Mouse (Mus musculus) MEL (cell line): ENCODE data around the gene Pgm3. TPM values are rescaled to one million over a fixed set of nuclear protein-coding genes. Genes with fewer than 3 reads are reported as not detected.

Experiments used
- DNase-seq: peaks from one replicate; pipeline ENCODE4 v3.0.0; 2011; ENCODE audit warnings: low read depth, low spot score
- H3K27ac ChIP-seq: 2 replicates; pipeline ENCODE4 v1.5.1; 2012; ENCODE audit warnings: low read depth, mild to moderate bottlenecking, control low read depth, low read length, moderate library complexity; ENCODE audit not compliant: control insufficient read depth
- H3K27me3 ChIP-seq, 2 experiments: fragments of 150-350 bp in 1 of 2; sonication (generic) in 1 of 2; 2 replicates each; pipeline ENCODE4 v1.6.1; 2012; ENCODE audit warnings: low read length in 2 of 2, mild to moderate bottlenecking in 2 of 2, improper control_type of control experiment in 1 of 2, moderate library complexity in 1 of 2; ENCODE audit not compliant: insufficient read depth in 2 of 2, control insufficient read depth in 1 of 2
- H3K36me3 ChIP-seq, 2 experiments: 2 replicates each; pipeline ENCODE4 v1.6.1; 2012 to 2014; ENCODE audit warnings: low read length in 2 of 2, improper control_type of control experiment in 1 of 2, inconsistent platforms in 1 of 2, mild to moderate bottlenecking in 1 of 2; ENCODE audit not compliant: insufficient read depth in 2 of 2, control insufficient read depth in 1 of 2
- H3K4me1 ChIP-seq, 2 experiments: fragments of 150-350 bp in 1 of 2; sonication (generic) in 1 of 2; 2 replicates each; pipeline ENCODE4 v1.6.1; 2012; ENCODE audit warnings: low read length in 2 of 2, improper control_type of control experiment in 1 of 2, mild to moderate bottlenecking in 1 of 2; ENCODE audit not compliant: insufficient read depth in 2 of 2, control insufficient read depth in 1 of 2
- H3K4me3 ChIP-seq, 2 experiments: fragments of 150-350 bp in 1 of 2; sonication (generic) in 1 of 2; 2 replicates each; pipeline ENCODE4 v1.5.1; 2012; ENCODE audit warnings: low read depth in 2 of 2, low read length in 2 of 2, mild to moderate bottlenecking in 2 of 2, moderate library complexity in 2 of 2, control low read depth in 1 of 2, improper control_type of control experiment in 1 of 2; ENCODE audit not compliant: control insufficient read depth in 1 of 2, insufficient read depth in 1 of 2
- H3K79me2 ChIP-seq: 2 replicates; pipeline ENCODE4 v1.6.1; 2012; ENCODE audit warnings: mild to moderate bottlenecking, low read length, moderate library complexity; ENCODE audit not compliant: control insufficient read depth, poor library complexity, insufficient read depth
- H3K9ac ChIP-seq: 2 replicates; pipeline ENCODE4 v1.6.1; 2012; ENCODE audit warnings: low read depth, mild to moderate bottlenecking, control low read depth, low read length, moderate library complexity; ENCODE audit not compliant: control insufficient read depth, poor library complexity, severe bottlenecking
- H3K9me3 ChIP-seq: fragments of 150-350 bp; sonication (generic); replicated peaks from 2 replicates; pipeline ENCODE4 v1.6.1; 2012; ENCODE audit warnings: mild to moderate bottlenecking, low read length, improper control_type of control experiment, moderate library complexity; ENCODE audit not compliant: insufficient read depth
- E2F4 ChIP-seq: IDR thresholded peaks from 2 replicates; pipeline ENCODE4 v1.6.1; 2011; ENCODE audit warnings: low read depth, low read length, improper control_type of control experiment, borderline replicate concordance
- ETS1 ChIP-seq: IDR thresholded peaks from 2 replicates; pipeline ENCODE4 v1.6.1; 2012; ENCODE audit warnings: low read depth, mild to moderate bottlenecking, inconsistent platforms, low read length, improper control_type of control experiment, moderate library complexity
- GABPA ChIP-seq: IDR thresholded peaks from 2 replicates; pipeline ENCODE4 v1.6.1; 2012; ENCODE audit warnings: low read depth, mild to moderate bottlenecking, inconsistent platforms, low read length, improper control_type of control experiment, moderate library complexity
- GATA1 ChIP-seq: IDR thresholded peaks from 2 replicates; pipeline ENCODE4 v1.6.1; 2011; ENCODE audit warnings: low read depth, low read length, improper control_type of control experiment
- HCFC1 ChIP-seq: IDR thresholded peaks from 2 replicates; pipeline ENCODE4 v1.6.1; 2012; ENCODE audit warnings: low read depth, mild to moderate bottlenecking, inconsistent platforms, low read length, improper control_type of control experiment, moderate library complexity
- JUND ChIP-seq: IDR thresholded peaks from 2 replicates; pipeline ENCODE4 v1.6.1; 2011; ENCODE audit warnings: low read depth, mild to moderate bottlenecking, improper control_type of control experiment, low read length
- KAT2A ChIP-seq: conservative IDR thresholded peaks from 2 replicates; pipeline ENCODE4 v1.6.1; 2012; ENCODE audit warnings: low read depth, low read length, improper control_type of control experiment, inconsistent platforms
- MAFK ChIP-seq: IDR thresholded peaks from 2 replicates; pipeline ENCODE4 v1.6.1; 2011; ENCODE audit warnings: low read depth, mild to moderate bottlenecking, low read length, improper control_type of control experiment, borderline replicate concordance
- MAX ChIP-seq: IDR thresholded peaks from 2 replicates; pipeline ENCODE4 v1.6.1; 2011; ENCODE audit warnings: low read length, improper control_type of control experiment
- MAZ ChIP-seq: IDR thresholded peaks from 2 replicates; pipeline ENCODE4 v1.6.1; 2012; ENCODE audit warnings: low read depth, mild to moderate bottlenecking, inconsistent platforms, low read length, improper control_type of control experiment
- MXI1 ChIP-seq: IDR thresholded peaks from 2 replicates; pipeline ENCODE4 v1.6.1; 2011; ENCODE audit warnings: mild to moderate bottlenecking, low read depth, low read length, improper control_type of control experiment
- MYB ChIP-seq: IDR thresholded peaks from 2 replicates; pipeline ENCODE4 v1.6.1; 2011; ENCODE audit warnings: mild to moderate bottlenecking, low read depth, low read length, improper control_type of control experiment
- MYC ChIP-seq: IDR thresholded peaks from 2 replicates; pipeline ENCODE4 v1.6.1; 2011; ENCODE audit warnings: low read depth, mild to moderate bottlenecking, low read length, improper control_type of control experiment, moderate library complexity
- NELFE ChIP-seq: IDR thresholded peaks from 2 replicates; pipeline ENCODE4 v1.6.1; 2011; ENCODE audit warnings: low read depth, low read length, improper control_type of control experiment
- NRF1 ChIP-seq: IDR thresholded peaks from 2 replicates; pipeline ENCODE4 v1.6.1; 2014; ENCODE audit warnings: low read depth, mild to moderate bottlenecking, inconsistent platforms, low read length, improper control_type of control experiment, moderate library complexity; ENCODE audit not compliant: poor library complexity, insufficient read depth, severe bottlenecking
- POLR2A ChIP-seq, 2 experiments: IDR thresholded peaks; 2 replicates each; pipeline ENCODE4 v1.6.1; 2011 to 2012; ENCODE audit warnings: low read length in 2 of 2, mild to moderate bottlenecking in 2 of 2, control low read depth in 1 of 2, improper control_type of control experiment in 1 of 2, low read depth in 1 of 2, moderate library complexity in 1 of 2; ENCODE audit not compliant: control insufficient read depth in 1 of 2, insufficient read depth in 1 of 2, poor library complexity in 1 of 2
- POLR2AphosphoS2 ChIP-seq: IDR thresholded peaks from 2 replicates; pipeline ENCODE4 v1.6.1; 2011; ENCODE audit warnings: low read length, improper control_type of control experiment
- RCOR1 ChIP-seq: IDR thresholded peaks from 2 replicates; pipeline ENCODE4 v1.6.1; 2012; ENCODE audit warnings: low read depth, mild to moderate bottlenecking, inconsistent platforms, low read length, improper control_type of control experiment
- SIN3A ChIP-seq: IDR thresholded peaks from 2 replicates; pipeline ENCODE4 v1.6.1; 2012; ENCODE audit warnings: low read length, improper control_type of control experiment, inconsistent platforms
- TCF12 ChIP-seq: IDR thresholded peaks from 2 replicates; pipeline ENCODE4 v1.6.1; 2014; ENCODE audit warnings: low read depth, mild to moderate bottlenecking, inconsistent platforms, low read length, improper control_type of control experiment, moderate library complexity
- ZKSCAN1 ChIP-seq: IDR thresholded peaks from 2 replicates; pipeline ENCODE4 v1.6.1; 2012; ENCODE audit warnings: low read depth, mild to moderate bottlenecking, inconsistent platforms, low read length, improper control_type of control experiment, moderate library complexity
- ZNF384 ChIP-seq: IDR thresholded peaks from 2 replicates; pipeline ENCODE4 v1.6.1; 2012; ENCODE audit warnings: low read depth, mild to moderate bottlenecking, inconsistent platforms, low read length, improper control_type of control experiment
- polyA plus RNA-seq, 2 experiments: library from polyadenylated mRNA; stranded (reverse) in 1 of 2; unstranded in 1 of 2; fragments of >175 nt in 1 of 2; fragments of >200 nt in 1 of 2; gene quantifications; 2 replicates each; pipeline versions ENCODE4 v1.2.1 to v1.2.4; 2012; ENCODE audit warnings: low replicate concordance in 2 of 2, low read depth in 1 of 2; ENCODE audit not compliant: insufficient read length in 2 of 2, insufficient read depth in 1 of 2, missing spikeins in 1 of 2
- total RNA-seq: library from RNA; depleted of rRNA; stranded (reverse); fragments of 300-350 nt; gene quantifications from 2 replicates; pipeline ENCODE4 v1.2.3, GENCODE M21; 2012

Pgm3 gene
- total and polyA plus RNA-seq, 3 experiments = 10.2 to 10.9 TPM; not detected in 1

- no peak overlapping the region for H3K4me3 ChIP-seq
- H3K27me3 ChIP-seq = no peaks in the 10 kb centered on the region
- DNase-seq = no peak
- peaks cover 0 to 7% of the 10 kb centered on the region in 2 experiments; a peak in 2 of 4 replicates for H3K36me3 ChIP-seq
- H3K79me2 ChIP-seq = peaks cover 2% of the 10 kb centered on the region; the same call in 1 of the 2 replicates
- H3K27ac ChIP-seq = no peak overlapping the region
- no peaks in the 10 kb centered on the region for H3K9me3 ChIP-seq
- H3K9ac ChIP-seq = no peak overlapping the region
- TF ChIP-seq KAT2A = no peak
- no peak for TF ChIP-seq HCFC1
- no peak for TF ChIP-seq MAFK
- no peak for TF ChIP-seq POLR2A (IDR thresholded peaks at IDR 0.05; ENCODE audit: control insufficient read depth in 1 of 2, insufficient read depth in 1 of 2, low read depth in 1 of 2, low read length in 2 of 2, poor library complexity in 1 of 2)
- TF ChIP-seq GABPA = no peak
- no peak for TF ChIP-seq MYC
- no peak for TF ChIP-seq ETS1
- no peak for TF ChIP-seq JUND
- TF ChIP-seq MYB = no peak
- TF ChIP-seq POLR2AphosphoS2 = no peak
- TF ChIP-seq TCF12 = no peak
- TF ChIP-seq MXI1 = no peak
- H3K4me1 ChIP-seq = peaks cover 0 to 11% of the 10 kb centered on the region in 2 experiments; a peak in 2 of 4 replicates
These were observed 3.5 kb upstream of the Pgm3 start for GRCm38 (mm10) chr9:86575178-86575577.

GRCm38 (mm10) chr9:86573616-86574303 is 2.1 kb upstream of the Pgm3 start:
- H3K36me3 ChIP-seq = no peaks in the 10 kb centered on the region; a peak in 1 of 4 replicates
- TF ChIP-seq GATA1 = no peak
- no peak for TF ChIP-seq MYC
- TF ChIP-seq NELFE = no peak
- no peak for TF ChIP-seq E2F4
- no peak for TF ChIP-seq MAFK
- no peak for TF ChIP-seq ZNF384
- TF ChIP-seq TCF12 = no peak
- TF ChIP-seq ETS1 = no peak
- no peak for TF ChIP-seq ZKSCAN1
- TF ChIP-seq SIN3A = no peak
- no peak for TF ChIP-seq MAX
- TF ChIP-seq NRF1 = no peak
- no peak for TF ChIP-seq MAZ
- TF ChIP-seq POLR2AphosphoS2 = no peak
- TF ChIP-seq RCOR1 = no peak
- peaks cover 0 to 6% of the 10 kb centered on the region in 2 experiments; a peak in 2 of 4 replicates for H3K4me1 ChIP-seq
- no peak overlapping the region for H3K27ac ChIP-seq
- no peak overlapping the region for H3K4me3 ChIP-seq
- peaks cover 2% of the 10 kb centered on the region; the same call in 1 of the 2 replicates for H3K79me2 ChIP-seq
- H3K9ac ChIP-seq = no peak overlapping the region
- H3K9me3 ChIP-seq = no peaks in the 10 kb centered on the region
- no peaks in the 10 kb centered on the region for H3K27me3 ChIP-seq
- DNase-seq = no peak
